Mouse (Mus musculus) cerebellum, postnatal 25 days (tissue): ENCODE measurements around the gene Sh3bp4.

ENCODE experiments used
- DNase-seq, 2 experiments: peaks; one replicate each; pipeline ENCODE4 v3.0.0; 2021; ENCODE audit warnings: mixed read lengths in 2 of 2

Gene Sh3bp4

DNA sequence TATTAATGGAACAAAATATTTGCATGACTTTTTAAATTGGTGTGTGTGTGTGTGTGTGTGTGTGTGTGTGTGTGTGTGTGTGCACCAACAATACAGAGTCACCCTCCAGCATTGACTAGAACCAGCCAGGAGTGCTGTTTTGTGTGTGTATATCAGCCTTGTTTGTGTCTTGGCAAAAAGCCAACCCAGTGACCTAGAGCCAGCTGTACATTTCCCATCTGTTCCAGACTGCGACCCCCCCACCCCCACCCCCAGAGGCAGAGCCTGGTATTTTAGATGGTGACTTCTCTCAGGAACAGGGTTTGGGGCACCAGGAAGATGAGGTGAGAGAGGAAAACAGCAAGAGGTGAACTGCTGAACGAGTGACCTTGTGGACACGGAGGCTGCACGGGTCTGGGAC is 24.2 kb downstream of the Sh3bp4 start:
- DNase-seq: no peak

DNA sequence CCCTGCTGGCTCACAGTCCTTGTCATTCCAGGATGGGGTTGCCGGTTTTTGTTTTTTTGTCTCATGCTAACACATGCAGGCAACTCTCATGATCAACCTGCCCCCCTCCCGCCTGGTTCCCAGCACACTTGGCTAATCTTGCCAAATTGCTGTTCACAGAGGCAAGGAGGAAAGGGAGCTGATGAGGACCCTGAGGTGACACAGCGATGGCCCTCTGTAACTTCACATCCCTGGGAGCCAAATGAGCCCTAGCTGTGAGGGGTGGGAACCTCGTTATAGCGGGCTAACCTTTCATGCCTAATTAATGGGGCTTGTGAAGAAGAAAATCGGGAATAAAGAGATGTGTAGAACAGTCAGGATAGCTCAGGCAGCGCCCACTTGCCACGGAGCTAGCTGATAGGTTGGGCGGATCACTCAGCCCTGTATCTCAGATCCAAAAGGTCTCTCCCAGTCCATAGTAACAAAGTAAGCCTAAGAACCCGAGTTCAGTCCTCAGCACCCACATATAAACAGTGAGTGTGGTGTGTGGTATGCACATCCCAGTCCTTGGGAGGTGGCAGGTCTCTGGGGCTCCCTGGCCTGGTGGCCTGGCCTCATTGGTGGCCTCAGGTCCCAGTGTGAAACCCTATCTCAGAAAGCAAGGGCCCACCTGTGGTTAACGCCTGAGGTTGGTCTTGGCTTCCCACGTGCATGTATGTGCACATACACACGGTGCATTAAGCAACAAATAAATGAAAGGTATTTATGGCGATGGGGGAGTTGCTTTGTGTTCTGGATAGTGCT is 25.6 kb downstream of the Sh3bp4 start:
- DNase-seq: no peak

DNA sequence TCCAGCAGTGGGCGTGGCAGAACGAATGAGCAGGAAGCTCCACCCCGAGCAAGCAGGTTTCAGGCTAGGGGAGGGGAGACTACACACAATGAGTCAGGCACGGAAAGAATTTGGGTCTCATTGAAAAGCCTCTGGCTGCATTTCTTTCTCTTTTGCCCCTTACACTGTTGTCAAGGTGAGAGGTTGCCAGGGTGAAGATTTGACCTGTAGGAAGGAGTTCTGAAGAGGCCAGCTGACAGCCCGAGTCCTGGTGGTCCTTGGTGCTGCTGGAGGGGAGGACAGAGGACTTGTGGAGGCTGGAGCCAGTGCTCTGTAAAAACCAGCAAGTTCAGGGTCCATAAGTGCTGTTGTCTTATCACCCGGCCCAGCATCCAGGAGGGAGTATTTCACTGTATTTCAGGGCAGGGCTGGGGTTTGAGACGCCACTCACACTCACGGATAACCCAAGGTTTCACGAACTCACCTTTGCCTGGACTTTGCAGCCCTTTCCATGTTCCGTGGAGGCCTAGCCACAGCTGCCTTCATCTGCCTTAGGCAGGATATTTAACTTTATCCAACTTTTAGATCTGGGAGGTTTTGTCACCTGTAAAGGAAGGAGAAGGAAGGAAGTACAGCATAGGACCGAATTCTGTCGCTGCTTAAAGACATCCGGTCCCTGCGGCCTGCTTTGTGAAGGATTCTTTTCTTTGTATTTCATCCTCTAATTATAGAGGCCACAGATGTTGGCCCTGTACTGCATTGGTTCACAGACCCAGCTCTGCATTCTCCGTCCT is 32.2 kb downstream of the Sh3bp4 start:
- no peak for DNase-seq

DNA sequence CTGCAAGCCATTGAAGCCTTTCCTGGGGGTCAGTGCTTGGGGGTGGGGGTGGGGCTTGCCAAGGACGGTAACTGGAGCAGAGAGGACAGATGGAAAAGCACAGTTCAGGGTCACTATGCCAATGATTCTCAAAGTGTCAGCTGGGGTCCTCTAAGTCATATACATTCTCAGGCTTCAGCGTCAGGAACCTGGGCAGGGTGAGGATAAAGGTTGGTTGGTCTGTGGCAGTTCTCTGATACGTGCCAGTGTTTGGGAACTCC is 32.7 kb downstream of the Sh3bp4 start:
- DNase-seq: no peak

DNA sequence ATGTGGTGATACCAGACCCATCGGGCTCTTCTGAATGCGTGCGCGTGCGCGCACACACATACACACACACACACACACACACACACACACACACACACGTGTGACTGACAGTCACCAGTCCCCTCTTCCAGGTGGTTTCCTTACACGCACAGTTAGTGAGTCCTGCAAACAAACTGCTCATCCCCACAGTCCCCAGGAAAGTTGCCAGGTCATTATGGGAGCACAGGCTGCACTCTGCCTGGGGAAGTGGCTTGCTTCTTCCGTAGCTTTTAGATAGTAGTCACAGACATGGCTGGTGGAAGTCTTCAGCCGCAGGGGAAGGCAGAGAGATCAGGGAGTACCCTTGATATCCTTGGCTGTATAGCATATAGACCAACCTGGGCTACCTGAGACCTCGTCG is 33.3 kb downstream of the Sh3bp4 start:
- no peak for DNase-seq

DNA sequence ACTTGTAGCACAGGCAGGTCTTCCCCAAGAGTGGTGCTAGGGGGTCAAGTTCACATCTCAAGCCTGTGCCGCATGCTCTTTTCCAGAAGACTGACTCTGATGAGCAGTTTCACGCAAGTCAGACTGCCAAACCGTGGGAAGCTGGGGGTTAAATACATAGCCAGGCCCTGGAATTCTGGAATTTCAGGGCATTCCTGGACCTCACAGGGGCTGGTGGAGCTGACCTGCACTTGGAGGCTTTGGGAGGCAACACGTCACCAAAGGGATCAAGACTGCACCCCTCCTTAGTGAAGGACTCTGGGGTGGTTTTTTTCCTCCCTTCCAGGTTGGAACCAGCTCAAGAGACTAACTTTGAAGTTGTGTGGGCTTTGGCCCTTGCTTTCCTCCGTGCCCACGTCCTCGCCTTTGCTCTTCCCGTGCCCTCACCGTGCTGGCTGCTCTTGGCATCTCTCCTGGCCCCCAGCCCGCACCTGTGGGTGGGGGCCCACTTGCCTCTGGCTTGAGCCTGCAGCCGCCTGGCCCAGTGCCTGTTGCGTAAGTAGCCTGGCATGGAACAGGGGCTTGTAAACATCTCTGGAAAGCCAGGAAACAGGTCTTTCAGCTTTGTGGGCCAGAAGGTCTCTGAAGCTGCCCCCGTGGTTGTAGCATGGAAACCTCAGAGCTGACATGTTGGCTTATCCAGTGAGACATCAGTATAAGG is 34.0 kb downstream of the Sh3bp4 start:
- DNase-seq: no peak

DNA sequence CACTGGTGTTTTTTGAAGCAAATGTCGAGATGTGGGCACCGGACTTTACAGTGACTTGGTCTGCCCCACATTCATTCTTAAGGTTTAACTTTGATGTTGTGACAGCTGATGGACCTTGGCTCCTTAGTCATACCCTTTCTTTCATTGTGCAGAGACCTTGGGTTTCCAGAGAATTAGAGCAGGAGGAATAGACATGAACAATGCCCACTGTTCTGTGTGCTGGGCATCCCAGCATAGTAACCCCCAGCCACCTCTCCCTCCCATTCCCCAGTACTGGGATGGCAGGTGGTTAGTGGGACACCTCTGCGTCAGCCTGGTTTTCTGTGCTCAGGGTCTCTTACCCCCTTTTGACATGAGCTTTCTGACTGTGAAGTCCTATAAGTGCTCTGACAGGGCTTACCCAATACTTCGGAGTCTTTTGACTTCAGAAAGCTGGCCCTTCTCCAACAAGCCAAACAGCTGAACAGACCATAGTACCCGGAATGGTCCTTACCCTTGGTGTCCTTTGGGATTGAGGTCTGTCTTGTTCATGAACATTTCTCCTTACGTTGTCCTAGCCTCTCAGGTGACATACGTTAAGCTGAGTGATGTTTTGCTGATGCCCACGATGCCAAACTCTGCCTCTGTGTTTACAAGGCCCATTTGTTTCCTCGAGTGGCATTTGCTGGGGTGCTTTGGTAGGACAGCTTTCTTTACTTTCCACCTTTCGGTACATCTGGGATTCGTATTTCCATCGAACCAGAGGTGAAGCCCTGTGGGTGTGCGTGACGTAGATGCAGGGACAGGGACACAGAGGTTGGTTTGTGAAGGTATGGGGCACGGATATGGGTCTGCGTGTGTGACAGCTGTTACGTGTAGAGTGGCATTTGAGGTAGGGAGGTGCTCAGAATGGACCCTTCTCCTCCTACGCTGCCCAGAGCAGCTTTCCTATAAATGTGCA is 35.9 kb downstream of the Sh3bp4 start:
- no peak for DNase-seq

DNA sequence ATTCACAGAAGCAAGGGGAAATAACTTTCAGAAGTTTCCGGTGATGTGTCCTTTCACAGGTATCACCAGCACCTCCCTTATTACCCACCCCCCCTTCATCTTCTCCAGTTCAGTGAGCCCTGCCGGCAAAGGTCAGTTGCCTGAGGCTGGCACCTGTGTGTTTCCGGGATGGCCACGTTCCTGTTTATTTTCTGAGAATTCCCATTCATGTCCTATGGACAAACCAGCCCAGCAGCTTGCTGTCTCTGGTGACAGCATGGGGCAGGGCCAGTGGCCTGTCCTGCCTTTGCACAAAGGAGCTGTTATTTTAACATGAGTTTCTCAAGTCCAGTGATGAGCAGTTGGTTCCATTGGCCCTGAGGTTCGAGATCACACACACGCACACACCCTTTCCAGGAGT is 37.3 kb downstream of the Sh3bp4 start:
- DNase-seq: no peak

DNA sequence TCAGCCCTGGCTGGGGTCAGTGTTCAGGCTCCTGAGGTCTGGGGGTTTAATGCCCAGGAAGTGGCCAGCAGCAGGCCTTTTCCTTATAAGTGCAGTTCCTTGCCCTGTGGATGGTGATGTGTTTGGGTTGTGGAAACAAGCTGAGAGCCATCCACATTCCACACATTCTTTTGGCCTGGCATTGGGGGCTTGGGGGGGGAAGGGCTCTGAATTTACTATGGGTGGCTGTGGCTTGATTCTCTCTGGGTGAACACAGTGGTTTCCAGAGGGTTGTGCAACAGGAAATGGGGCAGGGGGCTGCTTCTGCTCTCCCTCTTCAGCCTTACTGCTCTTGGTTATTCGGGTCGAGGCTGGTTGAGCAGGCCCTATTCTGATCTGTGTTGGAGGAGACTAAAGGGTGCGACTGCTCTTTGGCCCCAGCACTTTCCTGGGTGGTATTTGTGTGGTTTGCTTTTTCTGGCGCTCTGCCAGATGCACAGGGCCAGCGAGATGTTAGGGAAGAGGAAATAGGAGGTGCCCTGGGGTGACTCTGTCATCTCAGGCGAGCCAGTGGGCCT is 38.2 kb downstream of the Sh3bp4 start:
- no peak for DNase-seq

DNA sequence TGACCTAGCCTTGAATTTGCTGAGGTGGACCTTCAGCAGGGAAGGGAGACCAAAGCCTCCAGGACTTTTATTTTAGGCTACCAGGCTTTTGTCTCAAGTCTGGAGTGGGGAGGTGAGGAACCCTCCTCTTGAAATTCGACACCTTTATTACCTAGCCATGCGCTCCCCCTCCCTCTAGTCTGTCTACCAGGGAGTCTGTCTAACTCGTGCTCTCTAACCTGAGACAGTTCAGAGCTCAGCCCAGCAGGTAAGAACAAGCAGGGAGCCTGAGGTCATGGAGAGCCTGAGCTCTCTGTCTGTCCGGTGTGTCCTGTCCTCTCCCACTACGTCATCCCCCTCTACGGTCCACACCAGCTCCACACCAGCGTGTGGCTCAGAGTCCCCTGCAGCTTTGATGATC is 39.6 kb downstream of the Sh3bp4 start:
- DNase-seq: no peak

DNA sequence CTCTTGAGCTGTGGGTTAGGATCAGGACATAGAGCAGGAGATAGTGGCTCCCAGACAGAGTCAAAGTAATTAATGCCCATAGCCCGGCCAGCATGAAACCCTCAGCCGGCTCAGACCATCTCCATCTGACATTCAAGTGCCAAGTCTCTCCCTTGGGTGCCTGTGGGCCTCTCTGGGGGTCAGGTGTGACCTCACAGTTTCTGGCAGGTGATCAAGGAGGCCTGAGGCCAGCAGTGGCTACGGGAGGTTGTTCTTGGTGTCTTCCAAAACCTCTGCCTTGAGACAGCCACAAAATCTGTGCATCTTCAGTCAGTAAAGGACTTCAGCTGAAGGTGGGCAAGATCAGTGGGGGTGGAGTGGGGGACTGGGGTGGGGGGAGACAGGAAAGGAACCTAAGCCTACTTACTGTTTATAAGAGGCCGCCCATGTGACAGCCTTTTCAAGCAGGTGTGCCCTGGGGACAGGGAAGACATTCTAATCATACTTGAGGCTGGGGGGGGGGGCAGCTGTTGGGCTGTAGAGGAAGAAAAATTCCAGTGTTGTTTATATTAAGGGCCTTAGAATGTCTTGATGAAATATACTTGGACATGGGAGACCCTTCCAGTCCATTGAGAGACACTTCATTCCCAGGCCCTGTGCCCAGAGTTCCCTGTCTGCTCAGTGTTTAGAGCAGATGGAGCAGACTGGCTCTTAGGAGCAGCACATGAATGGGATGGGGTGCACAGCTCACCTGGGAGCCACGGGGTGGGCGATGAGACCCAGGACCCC is 40.7 kb downstream of the Sh3bp4 start:
- DNase-seq: no peak

DNA sequence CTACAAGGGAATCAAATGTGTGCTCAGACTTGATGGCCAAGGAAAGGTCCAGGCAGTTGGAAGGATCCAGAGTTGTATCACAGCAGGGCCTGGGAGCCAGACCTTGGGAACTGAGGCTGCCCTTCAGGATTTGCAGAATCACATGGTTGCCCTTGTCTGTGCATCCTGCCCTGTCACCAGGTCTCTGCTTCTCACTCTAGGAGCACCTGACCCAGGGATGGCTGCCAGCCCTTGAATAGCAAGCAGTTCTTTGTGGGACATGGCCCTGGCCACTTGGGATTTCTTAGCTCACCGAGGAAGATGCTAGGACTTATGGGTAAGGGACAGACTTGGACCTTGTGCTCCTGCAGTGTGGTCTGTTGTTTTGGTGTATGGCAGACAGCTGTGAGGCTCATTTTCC is 42.3 kb downstream of the Sh3bp4 start:
- no peak for DNase-seq

DNA sequence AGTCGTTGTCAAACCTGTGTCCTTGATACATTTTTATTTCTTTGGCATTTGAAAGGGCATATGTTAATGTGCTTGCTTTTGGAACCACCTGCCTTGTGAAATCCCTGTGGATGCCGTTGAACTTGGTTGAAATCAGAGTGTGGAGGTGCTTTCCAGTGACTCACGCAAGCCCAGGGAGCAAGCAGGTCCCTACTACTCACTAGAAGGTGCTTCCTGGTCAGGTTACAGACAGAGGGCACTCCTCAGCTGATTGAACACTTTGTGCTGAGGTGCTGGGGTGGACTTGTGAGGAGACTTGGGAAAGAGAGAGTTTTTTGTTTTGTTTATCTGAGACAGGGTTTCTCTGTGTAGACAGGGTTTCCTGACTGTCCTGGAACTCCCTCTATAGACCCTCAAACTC is 43.5 kb downstream of the Sh3bp4 start:
- DNase-seq: no peak

DNA sequence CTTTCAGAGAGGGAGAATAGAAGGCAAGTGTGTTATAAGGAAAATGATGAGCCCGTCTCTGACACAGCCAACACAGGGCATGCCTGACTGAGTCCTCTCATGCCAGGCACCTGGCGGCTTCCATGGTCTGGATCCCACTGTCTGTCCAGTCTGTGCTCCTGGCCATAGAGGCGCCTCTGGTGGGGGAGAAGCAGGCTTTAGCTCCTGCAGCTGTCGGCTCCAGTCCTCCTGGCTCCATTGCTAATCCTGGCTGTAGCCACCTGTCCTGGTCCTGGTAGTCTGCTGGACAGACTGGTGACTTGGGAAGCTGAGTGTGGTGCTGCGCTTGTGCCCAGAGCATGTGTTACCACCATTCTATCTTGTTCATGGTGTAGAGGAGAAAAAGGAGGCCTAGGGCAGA is 46.8 kb downstream of the Sh3bp4 start:
- peak in 1 of 2 experiments; percentile 26 for DNase-seq

DNA sequence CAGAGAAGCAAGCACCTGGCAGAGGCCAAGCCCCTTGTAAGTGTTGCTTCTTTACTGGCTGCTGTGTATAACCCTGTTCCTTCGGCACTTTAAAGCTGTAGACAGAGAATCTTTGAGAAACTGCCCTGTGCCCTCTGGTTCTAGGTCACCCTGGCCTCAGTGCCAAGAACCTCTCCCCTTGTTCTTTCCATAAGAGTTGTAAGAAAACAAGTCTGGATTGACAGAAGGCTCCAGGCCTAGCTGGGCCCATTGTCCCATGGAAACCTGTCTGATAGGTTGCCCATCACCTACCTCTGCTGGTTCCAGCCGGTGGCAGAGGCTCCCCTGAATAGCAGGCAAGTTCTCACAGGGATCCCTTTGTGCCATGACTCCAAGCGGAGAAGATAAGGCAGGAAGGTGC is 47.9 kb downstream of the Sh3bp4 start:
- no peak for DNase-seq

DNA sequence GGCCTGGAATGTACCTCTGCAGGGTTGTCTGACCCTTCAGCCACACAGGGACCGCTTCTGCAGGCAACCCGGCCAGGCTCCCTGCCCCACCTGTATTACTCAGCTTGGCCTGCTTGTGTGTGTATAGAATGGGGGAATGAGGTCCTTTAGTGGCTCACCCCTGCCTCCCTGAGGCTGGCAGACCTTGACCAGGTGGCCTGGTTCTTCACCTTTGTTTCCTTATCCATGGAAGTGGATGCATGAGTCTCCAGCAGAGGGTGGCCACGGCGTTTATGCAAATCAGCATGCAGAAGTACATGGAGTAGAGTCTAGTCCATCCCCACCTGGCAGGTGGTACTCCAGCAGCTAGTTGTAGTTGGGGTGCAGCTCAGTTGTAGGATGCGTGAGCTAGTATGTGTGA is 48.6 kb downstream of the Sh3bp4 start:
- no peak for DNase-seq

DNA sequence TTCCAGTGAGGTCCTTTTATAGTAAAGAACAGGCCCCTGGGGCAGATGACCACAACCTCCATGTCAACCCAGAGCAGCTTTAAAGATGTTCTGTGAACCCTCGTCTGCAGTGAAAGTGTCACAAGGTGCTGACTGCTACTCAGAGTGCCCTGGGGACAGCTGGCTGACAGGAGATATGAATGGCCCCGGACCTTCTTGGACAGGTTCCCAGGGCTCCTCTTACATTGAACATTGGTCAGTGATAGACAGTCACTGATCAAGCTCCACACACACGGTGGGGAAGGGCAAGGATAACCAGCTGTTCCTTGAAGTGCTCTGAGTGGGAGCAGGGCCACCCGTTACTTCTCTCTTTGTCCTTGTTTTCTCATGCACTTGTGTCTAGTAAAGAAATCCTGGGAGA is 50.1 kb downstream of the Sh3bp4 start:
- DNase-seq: no peak

DNA sequence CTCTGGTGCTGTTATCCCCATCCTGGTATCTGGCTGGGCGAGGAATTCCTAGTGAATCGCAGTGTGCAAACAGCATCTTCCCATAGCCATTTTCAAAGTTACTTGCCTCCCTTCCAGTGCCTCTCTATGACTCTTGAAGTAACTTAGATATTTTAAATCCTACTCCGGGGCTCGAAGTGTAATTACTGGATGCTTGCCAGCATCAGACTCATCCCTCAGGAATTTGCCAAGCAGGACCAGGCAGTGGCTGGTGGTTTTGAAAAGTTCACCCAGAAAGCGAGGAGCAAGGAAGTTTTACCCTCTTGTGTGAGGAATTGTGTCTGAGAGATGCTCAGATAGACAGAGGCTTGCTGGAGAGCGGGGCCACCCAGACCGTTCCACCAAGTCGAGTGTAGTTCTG is 51.3 kb downstream of the Sh3bp4 start:
- no peak for DNase-seq

DNA sequence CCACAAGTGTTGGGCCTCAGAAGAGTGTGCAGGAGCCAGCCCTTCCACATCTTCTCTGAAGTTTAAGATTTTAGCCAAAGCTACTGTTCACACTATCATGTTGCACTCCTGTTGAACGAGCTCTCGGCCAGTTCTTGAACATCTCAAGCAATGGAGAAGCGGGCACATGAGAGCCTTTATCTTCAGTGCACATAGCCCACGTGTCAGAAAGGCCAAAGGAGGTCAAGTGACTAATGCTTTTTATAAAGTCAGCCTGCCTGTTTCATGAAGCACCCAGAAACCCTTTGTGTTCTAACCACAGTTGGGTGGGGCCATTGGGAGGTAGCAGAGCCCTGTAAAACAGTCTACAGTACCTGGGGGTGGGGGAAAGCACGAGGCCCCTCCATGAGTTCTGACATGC is 52.2 kb downstream of the Sh3bp4 start:
- no peak for DNase-seq

DNA sequence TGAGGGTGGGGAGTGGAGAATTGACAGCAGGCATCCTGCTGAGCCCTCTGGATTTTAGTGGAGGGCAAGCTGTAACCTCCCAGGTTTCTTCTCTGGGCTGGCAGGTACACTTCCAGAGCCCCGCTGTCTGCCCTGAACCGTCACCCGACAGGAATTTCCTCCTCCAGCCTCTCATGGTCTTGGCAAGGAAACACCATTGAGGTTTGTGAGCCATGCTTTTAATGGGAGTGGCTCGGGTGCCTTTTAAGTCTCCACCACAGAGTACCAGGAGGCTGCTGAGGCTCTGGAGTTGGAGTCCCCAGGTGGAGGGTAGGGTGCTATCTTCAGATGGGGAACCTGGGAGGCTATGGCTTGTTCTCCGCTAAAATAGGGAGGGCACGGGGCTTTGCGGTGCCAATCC is 53.9 kb downstream of the Sh3bp4 start:
- DNase-seq: no peak

DNA sequence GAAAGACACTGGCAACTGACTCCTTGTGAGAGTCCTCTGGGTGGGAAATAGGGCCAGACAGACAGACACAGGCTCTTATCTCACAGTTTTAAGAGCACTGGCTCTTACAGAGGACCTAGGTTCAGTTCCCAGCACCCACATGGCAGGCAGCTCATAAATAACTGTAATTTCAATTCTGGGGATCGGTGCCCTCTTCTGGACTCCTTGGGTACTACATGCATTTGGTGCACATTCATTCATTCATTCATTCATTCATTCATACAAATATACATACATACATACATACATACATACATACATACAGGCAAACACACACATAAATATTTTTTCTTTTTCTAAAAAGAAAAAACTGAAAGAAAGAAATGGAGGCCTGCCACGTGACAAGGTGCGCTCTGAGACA is 56.9 kb downstream of the Sh3bp4 start:
- DNase-seq: no peak

DNA sequence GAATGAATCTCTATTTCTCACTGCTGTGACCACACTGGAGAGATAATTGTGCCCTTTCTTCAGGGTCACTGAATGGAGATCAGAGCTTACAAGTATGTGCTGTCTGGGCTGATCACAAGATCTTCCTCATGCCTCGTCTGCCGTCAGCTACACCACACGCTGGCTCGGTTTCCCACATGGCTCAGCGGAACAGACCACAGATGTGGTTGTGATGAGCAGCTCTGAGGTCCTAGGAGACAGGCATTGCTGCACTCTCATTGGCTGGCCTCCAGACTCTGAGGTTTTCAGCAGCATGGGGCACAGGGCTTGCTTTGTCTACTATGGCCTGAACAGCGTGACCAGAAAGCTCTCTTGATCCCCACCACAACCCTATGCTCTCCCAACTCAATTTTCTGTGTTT is 60.2 kb downstream of the Sh3bp4 start:
- DNase-seq: peak in 1 of 2 experiments; percentile 30
